Mouse (Mus musculus) right cerebral cortex, adult 2 months (tissue): ENCODE measurements around the gene Ctxn2.

ENCODE experiments used
- DNase-seq, 2 experiments: peaks; one replicate each; pipeline ENCODE4 v3.0.0; 2021 to 2022; ENCODE audit warnings: low spot score in 2 of 2

The Ctxn2 gene

GRCm38 (mm10) chr2:125192905-125193304, 56.4 kb downstream of the Ctxn2 start:
- no peak for DNase-seq

GRCm38 (mm10) chr2:125196771-125197170, 60.3 kb downstream of the Ctxn2 start:
- DNase-seq, result no peak
